Mouse (Mus musculus) heart, postnatal 14 days (tissue): ENCODE results near the gene Iars2. TPM values are rescaled to one million over a fixed set of nuclear protein-coding genes. Genes with fewer than 3 reads are reported as not detected.
"Not testable (repeated sequence)": the region's sequence is repeated elsewhere in the genome, so short reads cannot be mapped to it uniquely, and the experiment has no call there.

Source experiments
- DNase-seq, 2 experiments: peaks; one replicate each; pipeline ENCODE4 v3.0.0; 2021 to 2022
- intact Hi-C: fragments of 180-260 bp; cut with DNase I; formaldehyde crosslinking; loops from one replicate; pipeline ENCODE4 v1.15.1; 2025
- total RNA-seq, 2 experiments: library from RNA; stranded (reverse); gene quantifications; 2 replicates each; pipeline ENCODE4 v1.2.3; 2021

Iars2 gene
- total RNA-seq, 2 experiments from 2014 or later: 68.3 to 69.7 TPM

GRCm38 (mm10) chr1:185334136-185334535 is 4.9 kb upstream of the Iars2 start:
- intact Hi-C loops: loop anchor here (2.0 kb wide), 1 partner anchor 25 kb away; no protein-coding TSS in a partner anchor
- DNase-seq: no peak

- DNase-seq: no peak
- intact Hi-C loops: loop anchor here (2.0 kb wide), 1 partner anchor 25 kb away; no protein-coding TSS in a partner anchor
These were observed 4.5 kb upstream of the Iars2 start for GRCm38 (mm10) chr1:185333651-185334050.

- intact Hi-C loops: no loop called here
- DNase-seq: peak; percentile 91 to 92
These were observed 2.8 kb upstream of the Iars2 start, which contains the start of gene Bpnt1 for GRCm38 (mm10) chr1:185331983-185332430. Gene Bpnt1, plus strand, starts transcription at chr1:185332149.

GRCm38 (mm10) chr1:185331364-185331763 is 2.2 kb upstream of the Iars2 start:
- no peak for DNase-seq
- intact Hi-C loops: no loop called here

GRCm38 (mm10) chr1:185329851-185330250 is 655 bp upstream of the Iars2 start:
- no peak for DNase-seq
- intact Hi-C loops: no loop called here

GRCm38 (mm10) chr1:185327754-185328345 is 1.3 kb downstream of the Iars2 start:
- intact Hi-C loops: not testable (repeated sequence)

GRCm38 (mm10) chr1:185315846-185316568 is 13.2 kb downstream of the Iars2 start:
- intact Hi-C loops: no loop called here
- no peak for DNase-seq

More at GRCm38 (mm10) chr1:185327754-185328345, 1.3 kb downstream of the Iars2 start:
- not testable (repeated sequence) for DNase-seq

- intact Hi-C loops: no loop called here
- DNase-seq: no peak
These were observed 14.7 kb downstream of the Iars2 start for GRCm38 (mm10) chr1:185314546-185314945.

GRCm38 (mm10) chr1:185311949-185312348 is 17.2 kb downstream of the Iars2 start:
- no peak for DNase-seq
- intact Hi-C loops: no loop called here

GRCm38 (mm10) chr1:185308908-185309307 is 20.3 kb downstream of the Iars2 start:
- intact Hi-C loops: no loop called here
- peak; percentile 48 to 58 for DNase-seq

- intact Hi-C loops: no loop called here
- no peak for DNase-seq
These were observed 20.9 kb downstream of the Iars2 start for GRCm38 (mm10) chr1:185308334-185308733.

GRCm38 (mm10) chr1:185307645-185308044 is 21.6 kb downstream of the Iars2 start:
- intact Hi-C loops: no loop called here
- DNase-seq: no peak

GRCm38 (mm10) chr1:185306836-185307235 is 22.4 kb downstream of the Iars2 start:
- intact Hi-C loops: no loop called here
- no peak for DNase-seq

GRCm38 (mm10) chr1:185302816-185303215 is 26.4 kb downstream of the Iars2 start:
- no peak for DNase-seq
- intact Hi-C loops: no loop called here

GRCm38 (mm10) chr1:185298496-185298895 is 30.7 kb downstream of the Iars2 start:
- intact Hi-C loops: no loop called here
- no peak for DNase-seq

- DNase-seq: no peak
- intact Hi-C loops: no loop called here
These were observed 32.3 kb downstream of the Iars2 start for GRCm38 (mm10) chr1:185296850-185297249.

GRCm38 (mm10) chr1:185292646-185293360 is 36.4 kb downstream of the Iars2 start:
- DNase-seq: no peak
- intact Hi-C loops: no loop called here

- no peak for DNase-seq
- intact Hi-C loops: no loop called here
These were observed 37.9 kb downstream of the Iars2 start for GRCm38 (mm10) chr1:185291336-185291735.

- DNase-seq: peak; percentile 30 to 45
- intact Hi-C loops: no loop called here
These were observed 40.0 kb downstream of the Iars2 start for GRCm38 (mm10) chr1:185289231-185289630.

- no peak for DNase-seq
- intact Hi-C loops: no loop called here
These were observed 42.1 kb downstream of the Iars2 start for GRCm38 (mm10) chr1:185287066-185287465.

- intact Hi-C loops: no loop called here
- DNase-seq: peak; percentile 71 to 73
These were observed 44.0 kb downstream of the Iars2 start for GRCm38 (mm10) chr1:185285171-185285570.
